Mouse (Mus musculus) layer of hippocampus, adult 2 months (tissue): ENCODE data around the gene Ubfd1. TPM values are rescaled to one million over a fixed set of nuclear protein-coding genes. Genes with fewer than 3 reads are reported as not detected.

Experiments used
- DNase-seq, 2 experiments: peaks; one replicate each; pipeline ENCODE4 v3.0.0; 2022; ENCODE audit warnings: low spot score in 2 of 2
- H3K27ac ChIP-seq: fragments of 200-600 bp; 2 replicates; pipeline ENCODE4 v1.8.1; 2022
- H3K4me3 ChIP-seq: fragments of 200-600 bp; 2 replicates; pipeline ENCODE4 v1.8.1; 2022; ENCODE audit warnings: mild to moderate bottlenecking
- CTCF ChIP-seq: fragments of 200-600 bp; conservative IDR thresholded peaks from 2 replicates; pipeline ENCODE4 v1.8.1; 2022; ENCODE audit warnings: antibody characterized with exemption, mild to moderate bottlenecking, moderate library complexity
- long read RNA-seq, 2 experiments: library from polyadenylated mRNA; stranded (forward); transcript quantifications; one replicate each; pipeline ENCODE4 v2.0.0; 2021; ENCODE audit warnings: borderline mapping rate in 2 of 2
- total RNA-seq, 2 experiments: library from RNA; stranded (reverse); gene quantifications; 2 replicates each; pipeline ENCODE4 v1.2.3; 2021

Gene Ubfd1
- total RNA-seq: 10 to 100 TPM; 49.6 to 50.7 TPM
- long read RNA-seq, experiment 1, full-length matches to known transcripts: 15 of 30 reads
- long read RNA-seq, experiment 1, partial matches to known transcripts: 14 of 30 reads
- long read RNA-seq, experiment 1, other reads (novel, unspliced or antisense): 1 of 30 reads
- long read RNA-seq, experiment 2, full-length matches to known transcripts: 27 of 51 reads
- long read RNA-seq, experiment 2, partial matches to known transcripts: 5 of 51 reads
- long read RNA-seq, experiment 2, other reads (novel, unspliced or antisense): 19 of 51 reads

DNA sequence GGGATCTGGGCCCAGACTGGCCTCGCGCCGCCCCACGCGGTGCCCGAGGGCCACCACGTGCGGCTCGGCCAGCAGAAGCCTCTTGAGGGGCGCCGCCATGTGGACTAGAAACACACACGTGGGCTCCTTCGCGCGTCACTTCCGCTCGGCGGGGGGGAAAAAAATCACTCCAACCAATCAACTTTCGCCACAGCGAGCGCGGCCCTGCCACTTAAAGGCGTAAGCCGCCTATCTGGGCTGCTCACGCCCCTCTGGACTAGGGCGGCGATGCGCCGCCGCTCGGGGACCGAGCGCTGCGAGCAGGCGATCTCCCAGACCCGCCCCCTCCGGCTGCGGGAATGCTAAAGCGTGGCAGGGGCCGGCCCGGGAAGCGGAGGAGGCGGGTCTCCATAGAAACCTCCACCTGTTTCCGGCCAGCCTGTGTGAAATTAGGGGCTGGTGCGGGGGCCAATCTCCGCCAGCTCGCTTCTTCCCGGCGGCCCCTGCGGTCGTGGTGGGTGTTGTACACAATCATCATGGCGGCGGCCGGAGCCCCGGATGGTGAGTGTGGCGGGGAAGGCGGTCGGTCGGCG, at the start of gene Ubfd1, which contains the start of gene Ears2:
Gene Ubfd1, plus strand, starts transcription at position 231 of the 572 bp plus-strand sequence.
Gene Ears2, minus strand, starts transcription at position 319 of the 572 bp plus-strand sequence.
- DNase-seq: peak; percentile 96 to 97
- TF ChIP-seq CTCF: peak; percentile 47
- Histone ChIP-seq H3K27ac (peak within 1 kb of the TSS; percentile 99), H3K4me3 (peak within 1 kb of the TSS; percentile 96)

- DNase-seq: no peak
- H3K27ac ChIP-seq: no peak overlapping the region
- TF ChIP-seq CTCF: no peak
- peak overlapping the region; percentile 84; the same call in 1 of the 2 replicates for H3K4me3 ChIP-seq
Observed at GRCm38 (mm10) chr7:122018247-122018646, 48.7 kb upstream of the Ubfd1 start.

- Histone ChIP-seq H3K4me3 (peak overlapping the region; percentile 84; the same call in 1 of the 2 replicates), H3K27ac (peak overlapping the region; percentile 94; the same call in 1 of the 2 replicates)
- peak; percentile 45 to 55 for DNase-seq
- TF ChIP-seq CTCF: no peak
Observed at GRCm38 (mm10) chr7:122018978-122019377, 48.0 kb upstream of the Ubfd1 start.

GRCm38 (mm10) chr7:122020273-122020666, 46.7 kb upstream of the Ubfd1 start:
- TF ChIP-seq CTCF: no peak
- no peak for DNase-seq
- peak overlapping the region; percentile 84 for H3K4me3 ChIP-seq
- peak overlapping the region; percentile 94 for H3K27ac ChIP-seq

DNA sequence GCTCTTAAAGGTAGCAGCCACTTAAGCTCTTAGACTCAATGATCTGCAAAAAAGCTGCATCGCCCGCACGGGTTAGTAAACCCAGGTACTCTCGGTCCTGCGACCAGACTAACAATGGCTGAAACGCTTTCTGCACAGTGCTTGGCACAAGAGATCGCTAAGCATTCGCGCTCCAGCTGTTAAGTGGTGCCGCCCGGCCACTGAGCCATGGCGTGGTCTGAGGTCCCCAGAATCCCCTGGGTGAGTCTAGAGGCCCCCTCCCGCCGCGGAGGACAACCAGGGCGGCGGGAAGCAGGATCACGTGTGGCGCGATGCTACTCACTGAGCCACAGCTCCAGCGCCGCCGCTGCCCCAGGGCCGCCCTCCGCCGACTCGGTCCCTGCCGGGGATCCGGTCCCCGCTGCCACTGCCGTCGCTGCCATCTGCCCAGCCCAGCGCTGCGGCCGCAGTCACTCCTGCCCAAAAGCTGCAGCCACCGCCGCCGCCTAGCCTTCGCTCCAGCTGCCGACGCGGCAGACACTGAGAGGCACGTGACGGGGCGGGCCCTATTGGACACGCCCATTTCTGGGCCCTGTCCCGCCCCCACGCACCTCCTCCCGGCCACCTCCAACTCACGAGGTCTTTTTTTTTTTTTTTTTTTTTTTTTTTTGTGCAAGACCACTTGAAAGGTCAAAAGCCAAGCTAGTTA, 46.2 kb upstream of the Ubfd1 start, which contains the start of gene Gga2:
Gene Gga2, minus strand, starts transcription at position 556 of the 688 bp plus-strand sequence.
- TF ChIP-seq CTCF: no peak
- peak within 1 kb of the TSS; percentile 84 for H3K4me3 ChIP-seq
- peak; percentile 83 to 84 for DNase-seq

DNA sequence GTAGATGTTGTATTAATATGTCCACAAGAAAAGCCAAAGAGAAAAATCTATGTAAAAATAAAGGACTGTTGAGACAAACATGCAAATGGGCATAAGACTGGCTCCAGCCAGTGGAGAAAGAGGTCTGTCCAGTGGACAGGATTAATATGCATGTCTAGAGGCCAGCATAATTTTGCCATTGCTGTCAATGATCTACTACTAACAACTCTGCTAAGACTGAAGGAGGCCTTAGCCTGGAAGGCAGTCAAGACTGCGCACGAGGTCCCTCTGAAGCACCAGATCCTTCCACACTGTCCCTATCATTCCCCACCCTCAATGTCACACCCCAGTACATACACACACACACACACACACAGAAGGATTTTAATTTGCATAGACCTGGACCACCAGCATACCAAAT, 44.8 kb upstream of the Ubfd1 start:
- no peak for TF ChIP-seq CTCF
- H3K4me3 ChIP-seq: no peak overlapping the region
- no peak for DNase-seq
- no peak overlapping the region for H3K27ac ChIP-seq

More for the DNA sequence above, 46.2 kb upstream of the Ubfd1 start, which contains the start of gene Gga2:
- peak within 1 kb of the TSS; percentile 94 for H3K27ac ChIP-seq

DNA sequence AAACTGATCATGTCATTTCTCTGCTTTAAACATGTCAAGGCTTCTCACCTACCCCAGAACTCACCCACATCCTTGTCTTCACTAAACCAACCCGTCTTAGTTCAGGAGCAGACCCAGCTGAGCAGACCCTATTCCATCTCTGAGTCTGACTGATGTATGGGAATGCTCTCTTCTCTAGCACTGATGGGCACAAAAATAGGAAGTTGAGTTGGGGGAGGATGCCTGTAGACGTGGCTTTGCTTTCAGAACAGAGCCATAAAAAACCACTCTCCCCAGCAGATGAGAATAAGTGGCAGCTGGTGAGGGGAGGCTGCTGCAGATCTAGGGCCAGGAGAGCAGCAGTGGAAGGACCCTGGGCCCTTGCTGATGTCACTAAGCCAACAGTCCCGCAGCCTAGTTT, 33.6 kb upstream of the Ubfd1 start:
- no peak for DNase-seq
- no peak overlapping the region for H3K27ac ChIP-seq
- no peak overlapping the region for H3K4me3 ChIP-seq
- TF ChIP-seq CTCF: no peak

DNA sequence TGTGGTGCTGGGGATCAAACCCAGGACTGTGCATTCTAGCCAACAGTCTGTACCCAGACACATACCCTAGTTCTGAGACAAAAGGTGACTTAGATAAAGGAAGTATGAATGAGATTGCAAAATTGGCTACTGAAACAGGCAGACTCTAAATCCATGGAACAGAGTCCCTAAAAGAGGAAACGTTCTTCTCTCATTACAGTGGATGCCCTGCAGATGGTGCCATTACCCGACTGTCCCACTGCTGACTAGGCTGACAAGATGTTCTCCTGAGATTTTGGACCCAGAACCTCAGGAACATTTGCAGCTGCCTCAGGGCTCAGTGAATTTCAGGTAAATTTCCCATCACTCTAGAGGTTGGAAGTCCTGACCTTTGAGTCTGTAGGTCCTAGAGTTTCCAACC, 32.6 kb upstream of the Ubfd1 start:
- Histone ChIP-seq H3K27ac (no peak overlapping the region), H3K4me3 (no peak overlapping the region)
- TF ChIP-seq CTCF: peak; percentile 72
- DNase-seq: no peak

DNA sequence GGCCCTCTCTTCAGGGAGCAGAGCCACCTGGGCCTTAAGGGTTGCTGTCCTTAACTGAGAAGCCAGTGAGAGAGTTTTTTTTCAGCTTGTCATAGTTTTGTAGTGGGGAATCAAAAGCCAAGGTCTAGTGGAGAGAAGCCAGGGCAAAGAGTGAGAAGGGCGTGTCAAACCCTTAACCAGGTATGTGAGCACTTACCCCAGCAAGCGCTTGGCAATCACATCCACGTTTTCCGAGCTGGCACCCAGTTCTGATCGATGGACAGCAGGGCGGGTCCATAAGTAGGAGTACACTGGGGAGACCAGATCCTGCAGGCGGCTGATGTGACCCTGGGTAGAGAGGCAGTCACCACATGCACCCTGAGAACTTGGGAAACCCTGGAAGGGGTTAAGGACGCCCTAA, 22.9 kb upstream of the Ubfd1 start:
- Histone ChIP-seq H3K27ac (no peak overlapping the region), H3K4me3 (no peak overlapping the region)
- no peak for TF ChIP-seq CTCF
- DNase-seq: no peak

DNA sequence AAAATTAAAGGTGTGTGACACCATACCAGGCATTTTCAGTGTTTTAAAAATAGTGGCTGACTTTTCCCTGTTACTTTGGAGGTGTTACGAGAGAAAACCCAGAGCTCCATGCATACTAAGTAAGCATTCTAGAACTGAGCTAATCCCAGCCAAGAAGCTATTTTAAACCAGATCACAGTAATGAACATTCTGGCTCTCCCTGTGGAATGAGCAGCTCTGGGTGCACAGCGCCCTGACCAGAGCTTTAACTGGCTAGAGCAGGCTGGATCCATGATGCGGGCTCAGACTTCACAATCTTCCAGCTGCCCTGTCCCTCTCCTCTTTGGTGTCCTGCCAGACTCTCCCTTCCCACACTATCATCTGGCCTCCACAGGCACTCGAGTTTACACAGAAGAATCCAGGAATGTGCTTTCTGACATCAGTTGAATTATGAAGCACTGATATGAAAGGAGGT, 21.8 kb upstream of the Ubfd1 start:
- peak in 1 of 2 experiments; percentile 21 for DNase-seq
- H3K4me3 ChIP-seq: no peak overlapping the region
- no peak for TF ChIP-seq CTCF
- H3K27ac ChIP-seq: peak overlapping the region; percentile 43; the same call in 1 of the 2 replicates

GRCm38 (mm10) chr7:122045711-122046110, 21.3 kb upstream of the Ubfd1 start:
- H3K27ac ChIP-seq: peak overlapping the region; percentile 43; the same call in 1 of the 2 replicates
- H3K4me3 ChIP-seq: no peak overlapping the region
- no peak for TF ChIP-seq CTCF
- DNase-seq: no peak

GRCm38 (mm10) chr7:122046813-122047212, 20.2 kb upstream of the Ubfd1 start:
- no peak for TF ChIP-seq CTCF
- Histone ChIP-seq H3K4me3 (no peak overlapping the region), H3K27ac (no peak overlapping the region)
- DNase-seq: no peak

DNA sequence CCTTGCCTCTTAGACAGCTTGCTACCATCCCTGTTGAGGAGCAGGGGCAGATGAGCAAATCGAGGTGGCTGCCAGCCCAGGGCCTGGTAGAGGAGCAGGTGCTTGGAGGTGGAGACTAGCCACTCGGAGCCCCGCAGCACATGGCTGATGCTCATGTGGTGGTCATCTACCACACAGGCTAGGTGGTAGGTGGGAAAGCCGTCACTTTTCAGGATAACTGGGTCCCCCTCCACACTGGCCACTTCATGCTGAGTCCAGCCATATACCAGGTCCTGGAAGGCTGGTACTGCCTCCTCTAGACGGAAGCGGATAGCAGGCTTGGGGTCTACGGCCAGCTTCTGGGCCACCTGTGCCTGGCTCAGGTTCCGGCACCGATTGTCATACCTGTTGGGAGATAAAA, 18.8 kb upstream of the Ubfd1 start:
- H3K27ac ChIP-seq: no peak overlapping the region
- TF ChIP-seq CTCF: no peak
- DNase-seq: no peak
- H3K4me3 ChIP-seq: no peak overlapping the region
